Mouse (Mus musculus) heart, adult 18-20 months (tissue): ENCODE measurements around the gene Cd19. TPM values are rescaled to one million over a fixed set of nuclear protein-coding genes. Genes with fewer than 3 reads are reported as not detected.

Experiments used
- DNase-seq, 2 experiments: peaks; one replicate each; pipeline ENCODE4 v3.0.0; 2021 to 2022; ENCODE audit warnings: mixed read lengths in 1 of 2
- microRNA-seq, 2 experiments: library from miRNA; unstranded; fragments of <30 nt; microRNA quantifications; one replicate each; pipeline ENCODE4 v1.2.0; 2022
- total RNA-seq, 2 experiments: library from RNA; stranded (reverse); gene quantifications; 2 replicates each; pipeline ENCODE4 v1.2.3; 2021

The Cd19 gene
- total RNA-seq, 2 experiments from 2014 or later = 0.32 to 4.2 TPM

DNA sequence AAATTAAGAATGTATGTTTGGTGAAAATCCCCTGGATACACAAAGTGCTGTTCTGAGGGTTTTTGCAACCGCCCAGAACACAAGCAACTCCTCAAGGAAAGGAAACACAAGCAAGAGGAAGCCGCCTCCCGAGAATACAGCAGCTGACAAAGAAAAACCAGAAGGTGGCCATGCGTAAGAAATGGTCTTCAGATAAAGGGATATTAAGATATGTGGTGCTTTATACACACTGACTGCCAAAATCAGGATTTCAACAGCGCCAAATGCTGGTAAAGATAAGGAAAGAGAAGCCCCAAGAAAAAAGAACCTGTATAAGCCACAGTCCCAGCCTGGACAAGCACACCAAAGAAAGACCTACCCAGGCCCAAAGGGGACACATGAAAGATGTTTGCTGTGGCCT lies 31.1 kb downstream of the Cd19 start:
- DNase-seq = no peak

DNA sequence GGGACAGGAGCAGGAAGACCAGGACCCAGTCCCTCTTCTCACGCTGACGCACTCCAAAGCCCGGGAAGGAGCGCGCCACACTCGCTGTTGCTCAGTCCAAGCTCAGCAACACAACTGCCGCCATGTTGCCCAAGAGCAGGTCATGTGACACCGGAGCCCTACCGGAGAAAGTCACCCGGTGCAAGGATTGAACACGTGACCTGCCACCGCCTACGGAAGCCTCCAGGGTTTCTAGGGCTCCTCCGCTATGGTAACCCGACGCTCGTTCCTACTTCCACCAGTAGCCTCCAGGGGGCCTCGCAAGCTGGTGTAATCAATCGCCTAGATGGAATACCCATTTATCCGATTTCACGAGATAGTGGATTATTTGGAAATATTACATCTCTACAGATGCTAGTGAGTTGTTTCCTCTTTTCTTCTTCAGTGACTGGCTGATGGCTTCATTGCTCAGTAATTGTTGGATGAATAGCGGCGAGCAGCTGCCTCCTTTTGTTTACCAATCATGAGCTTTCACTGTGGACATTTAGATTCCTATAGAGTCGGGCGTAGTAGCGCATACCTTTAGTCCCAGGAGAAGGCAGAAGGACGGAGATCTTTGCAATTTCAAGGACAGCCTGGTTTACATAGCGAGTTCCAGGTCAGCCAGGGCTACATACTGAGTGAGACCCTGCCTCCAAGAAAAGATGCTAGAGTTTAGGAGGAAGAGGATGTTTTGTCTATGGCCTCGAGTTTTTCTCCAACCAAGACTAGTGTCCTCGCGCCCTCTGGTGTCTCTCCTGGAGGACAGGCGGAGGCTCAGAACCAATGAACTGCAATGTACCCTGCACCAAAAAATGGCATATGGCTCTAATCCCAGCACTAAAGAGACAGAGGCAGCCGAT lies 37.2 kb downstream of the Cd19 start, which contains the start of gene Spns1:
Spns1 (minus strand) TSS at position 173 of the 881 bp plus-strand sequence.
- peak; percentile 97 for DNase-seq

DNA sequence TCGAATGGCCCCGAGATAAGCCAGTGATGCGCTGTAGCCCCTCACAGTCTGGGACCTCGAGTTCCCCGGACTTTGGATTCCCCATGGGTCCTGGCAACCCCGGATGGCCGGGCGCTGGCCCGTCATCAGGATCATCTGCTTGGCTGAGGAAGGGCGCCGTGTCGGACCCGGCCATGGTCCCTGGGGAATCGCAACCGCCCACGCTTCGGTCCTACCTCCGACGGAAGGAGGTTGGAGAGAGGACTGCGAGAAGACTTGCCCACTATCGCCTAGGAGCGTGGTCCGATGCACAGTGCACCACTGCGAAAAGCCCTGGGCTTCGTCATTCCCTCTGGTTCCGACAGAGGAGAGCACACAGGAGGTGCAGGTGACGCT lies 37.8 kb downstream of the Cd19 start:
- peak in 1 of 2 experiments; percentile 12 for DNase-seq

DNA sequence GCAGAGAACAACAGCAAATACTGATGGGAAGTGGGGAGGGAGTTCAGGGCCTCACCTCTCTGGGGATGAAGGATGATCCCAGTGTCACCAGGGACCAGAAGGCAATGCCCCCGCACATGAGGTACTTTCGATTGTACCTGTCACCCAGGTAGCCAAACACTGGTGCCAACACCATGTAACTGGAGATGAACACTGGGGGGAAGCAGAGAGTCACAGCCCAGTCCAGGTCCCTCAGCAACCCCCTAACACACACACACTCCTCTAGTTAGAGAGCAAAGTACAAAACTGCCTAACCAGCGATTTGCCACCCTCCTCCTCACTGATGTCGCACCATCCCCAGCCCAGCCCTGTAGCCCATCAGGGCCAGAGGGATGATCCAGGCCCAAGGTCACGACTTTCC lies 39.7 kb downstream of the Cd19 start:
- no peak for DNase-seq

DNA sequence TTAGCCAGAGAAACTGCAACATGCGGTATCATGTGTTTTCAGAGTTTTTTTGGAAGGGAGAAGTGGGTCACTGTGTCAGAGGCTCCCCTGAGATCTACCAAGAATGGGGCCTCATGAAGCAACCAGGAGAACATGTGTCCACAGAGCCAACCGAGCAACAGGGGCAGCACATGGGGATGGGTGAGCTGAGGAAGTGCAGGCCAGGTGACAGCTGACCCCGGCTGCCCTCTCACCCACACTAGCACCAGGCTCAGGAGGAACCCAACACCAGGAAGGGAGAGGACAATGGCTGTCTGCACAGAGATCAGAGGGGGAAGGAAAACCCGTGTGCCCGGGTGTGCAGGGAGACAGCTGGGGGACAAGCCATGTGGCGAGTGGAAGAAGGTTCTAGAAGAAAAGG lies 40.2 kb downstream of the Cd19 start:
- DNase-seq = no peak

DNA sequence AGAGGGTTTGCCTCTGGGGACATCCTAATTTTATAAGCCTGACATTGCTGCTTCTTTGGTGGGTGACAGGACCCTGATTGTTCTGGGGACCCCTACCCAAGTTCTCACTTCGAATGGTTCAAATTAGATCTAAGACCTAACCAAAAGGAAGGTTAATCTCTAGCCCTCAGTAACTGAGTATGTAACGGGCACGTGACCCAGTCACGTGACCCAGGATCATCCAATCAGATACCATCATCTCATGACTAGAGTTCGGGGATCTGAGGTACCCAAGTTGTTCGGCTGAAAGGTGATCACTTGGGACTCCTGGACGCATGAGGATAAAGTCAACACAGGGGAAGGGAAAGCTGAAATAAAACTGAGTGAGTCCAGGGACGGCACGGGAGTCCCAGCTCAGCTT lies 41.7 kb downstream of the Cd19 start:
- DNase-seq = no peak

DNA sequence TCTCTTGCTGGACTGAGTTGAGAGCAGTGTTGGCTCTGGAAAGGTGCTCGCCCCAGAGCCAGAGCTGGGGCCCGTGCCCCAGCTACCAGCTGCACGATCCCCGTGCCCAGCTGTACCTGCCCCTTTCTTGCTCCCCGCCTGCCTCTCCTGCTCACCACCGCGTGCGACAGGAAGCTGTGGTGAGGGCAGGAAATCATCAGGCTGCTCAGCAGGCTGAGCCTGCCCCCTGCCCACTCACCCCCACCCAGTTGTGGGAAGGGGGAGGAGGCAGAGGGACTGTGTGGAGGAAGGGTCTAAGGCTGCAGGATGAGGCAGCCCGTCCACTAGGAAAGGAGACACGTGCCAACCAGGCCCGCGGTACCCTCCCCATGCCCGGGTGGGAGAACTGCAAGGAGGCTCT lies 45.3 kb downstream of the Cd19 start, which contains the start of gene Lat:
Lat (minus strand) TSS at position 178 of the 400 bp plus-strand sequence.
- peak in 1 of 2 experiments; percentile 41 for DNase-seq

DNA sequence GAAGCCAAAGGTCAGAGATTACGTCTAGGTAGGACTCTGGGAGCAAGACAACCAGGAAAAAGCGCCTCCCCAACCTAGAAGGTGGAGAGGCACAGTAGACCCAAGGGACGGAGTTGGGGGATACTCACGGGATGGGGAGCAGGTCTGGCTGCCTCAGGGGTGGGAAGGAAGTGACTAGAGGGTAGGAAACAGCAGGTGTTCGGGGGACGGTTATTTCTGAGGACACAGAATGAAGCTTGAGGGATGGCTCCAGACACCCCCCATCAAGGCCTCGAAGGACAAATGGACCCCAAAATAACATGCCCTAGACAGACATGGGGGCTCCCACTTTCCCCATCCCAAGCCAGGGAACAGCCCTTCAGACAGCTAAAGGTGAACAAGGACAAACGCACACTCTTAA lies 46.3 kb downstream of the Cd19 start:
- DNase-seq = no peak

DNA sequence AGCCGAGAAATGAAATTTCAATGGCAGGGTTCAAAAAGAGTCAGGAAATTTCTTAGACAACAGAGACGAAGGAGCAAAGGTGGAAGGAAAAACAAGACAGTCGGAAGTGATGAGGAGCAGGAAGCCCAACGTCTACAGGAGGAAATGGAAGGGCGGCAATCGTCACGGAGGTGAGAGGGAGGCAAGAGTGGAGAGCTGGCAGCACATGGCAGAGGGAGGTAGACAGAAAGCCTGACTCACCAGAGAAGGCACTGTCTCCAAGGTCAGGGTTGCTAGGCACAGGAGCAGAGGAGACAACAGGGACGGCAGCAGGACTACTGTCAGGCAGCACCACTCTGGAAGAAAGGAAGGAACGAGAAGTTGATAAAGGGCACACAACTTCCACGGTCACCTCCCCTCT lies 47.1 kb downstream of the Cd19 start:
- no peak for DNase-seq

DNA sequence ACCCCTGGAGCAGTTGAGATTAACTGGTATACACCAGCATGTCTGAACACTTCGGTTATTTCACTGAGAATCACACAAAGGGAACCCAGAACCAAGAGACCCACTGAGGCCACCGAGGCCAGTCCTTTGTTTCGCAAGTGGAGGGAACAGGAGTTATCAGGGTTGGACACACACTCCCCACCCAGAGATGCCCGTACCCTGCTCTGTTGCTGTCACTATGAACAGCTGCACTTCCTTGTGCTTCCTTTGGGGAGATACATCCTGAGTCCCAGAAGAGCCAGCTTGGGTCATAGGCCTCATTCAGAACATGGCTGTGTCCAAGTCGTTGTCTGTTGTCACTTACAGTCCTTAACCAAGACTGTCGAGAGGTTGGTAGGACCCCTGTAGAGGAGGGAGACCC lies 51.7 kb downstream of the Cd19 start:
- no peak for DNase-seq

DNA sequence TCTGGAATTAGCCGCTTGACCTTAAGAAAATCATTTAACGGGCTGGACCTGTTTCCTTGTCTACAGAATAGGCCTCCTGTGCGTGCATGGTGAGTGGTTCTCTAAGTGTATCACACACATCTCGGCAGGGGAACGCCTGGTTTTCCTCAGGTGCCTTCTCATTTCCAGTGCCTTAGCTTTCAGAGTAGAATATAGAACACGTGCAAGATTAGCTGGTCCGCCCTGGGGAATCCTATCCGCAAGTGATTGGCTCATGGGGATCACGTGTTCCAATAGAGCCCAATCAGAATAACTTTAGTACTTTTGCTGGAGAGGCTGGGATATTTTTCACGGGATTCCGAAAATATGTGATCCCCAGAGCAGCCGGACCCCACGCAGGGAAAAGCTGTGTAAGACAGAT lies 55.6 kb downstream of the Cd19 start:
- no peak for DNase-seq

Small RNA genes lying within 50 kb of the gene (microRNA-seq; reads per million reads assigned to microRNA genes)
- 0.27 to 0.38 reads per million in 2 experiments for gene Mir7058

Other genes starting within 250 kb of the Cd19 start
- 10 to 100 TPM; 11.7 to 17.1 TPM for gene Xpo6, start 214.4 kb downstream of the Cd19 start, total RNA-seq
- 10 to 100 TPM; 72.3 to 73.8 TPM for gene Sbk1, start 142.3 kb downstream of the Cd19 start, total RNA-seq
- gene Lat, start 45.3 kb downstream of the Cd19 start, total RNA-seq = 1 to 10 TPM in 1 of 2 experiments, under 1 TPM in 1; 0.52 to 5.7 TPM
- 10 to 100 TPM; 24.8 to 25.8 TPM for gene Spns1, start 37.4 kb downstream of the Cd19 start, total RNA-seq
- 1 to 10 TPM; 3.8 to 3.9 TPM for gene Nfatc2ip, start 18.2 kb downstream of the Cd19 start, total RNA-seq
- gene Rabep2, start 13.9 kb upstream of the Cd19 start, total RNA-seq = 1 to 10 TPM; 5.5 to 7.5 TPM
- under 1 TPM; 0.87 TPM for gene Atp2a1, start 48.2 kb upstream of the Cd19 start, total RNA-seq
- gene Sh2b1, start 60.5 kb upstream of the Cd19 start, total RNA-seq = 10 to 100 TPM; 40.9 to 45.1 TPM
- 100 to 1,000 TPM; 286 to 355 TPM for gene Tufm, start 72.5 kb upstream of the Cd19 start, total RNA-seq
- gene Atxn2l, start 88.5 kb upstream of the Cd19 start, total RNA-seq = 10 to 100 TPM; 33.0 to 37.1 TPM
- gene Eif3c, start 151.5 kb upstream of the Cd19 start, total RNA-seq = 100 to 1,000 TPM; 142 to 148 TPM
- gene Apobr, start 170.1 kb upstream of the Cd19 start, total RNA-seq = under 1 TPM; 0.23 to 0.79 TPM
- 10 to 100 TPM in 1 of 2 experiments, 1 to 10 TPM in 1; 9.0 to 17.9 TPM for gene Cln3, start 170.9 kb upstream of the Cd19 start, total RNA-seq
- not detected for gene Il27, start 180.1 kb upstream of the Cd19 start, total RNA-seq
- 1 to 10 TPM; 6.1 to 8.0 TPM for gene Nupr1, start 216.0 kb upstream of the Cd19 start, total RNA-seq
- 10 to 100 TPM; 24.8 to 26.5 TPM for gene Sgf29, start 234.4 kb upstream of the Cd19 start, total RNA-seq